Mouse (Mus musculus) embryonic facial prominence, embryonic 12.5 days (tissue): Measurements from ENCODE around the gene Pcna. TPM values are rescaled to one million over a fixed set of nuclear protein-coding genes. Genes with fewer than 3 reads are reported as not detected.

Experiments
- ATAC-seq: fragments of 200-750 bp; cut with Nextera tagmentation; 2 replicates; pipeline ENCODE4 v1.8.0; 2017; ENCODE audit not compliant: insufficient number of reproducible peaks, insufficient read depth, low FRiP score, low TSS enrichment
- H3K27ac ChIP-seq: fragments of 300-500 bp; sonication (generic); 2 replicates; pipeline ENCODE4 v1.5.1; 2016; ENCODE audit warnings: mild to moderate bottlenecking
- H3K27me3 ChIP-seq: fragments of 300-500 bp; sonication (generic); 2 replicates; pipeline ENCODE4 v1.6.1; 2016; ENCODE audit warnings: mild to moderate bottlenecking, moderate library complexity
- H3K36me3 ChIP-seq: fragments of 300-500 bp; sonication (generic); 2 replicates; pipeline ENCODE4 v1.6.1; 2016; ENCODE audit warnings: mild to moderate bottlenecking
- H3K4me1 ChIP-seq: fragments of 300-500 bp; sonication (generic); 2 replicates; pipeline ENCODE4 v1.6.1; 2016
- H3K4me2 ChIP-seq: fragments of 300-500 bp; sonication (generic); replicated peaks from 2 replicates; pipeline ENCODE4 v1.6.1; 2016; ENCODE audit warnings: mild to moderate bottlenecking, moderate library complexity
- H3K4me3 ChIP-seq: fragments of 300-500 bp; sonication (generic); 2 replicates; pipeline ENCODE4 v1.5.1; 2016; ENCODE audit warnings: mild to moderate bottlenecking
- H3K9ac ChIP-seq: fragments of 300-500 bp; sonication (generic); 2 replicates; pipeline ENCODE4 v1.6.1; 2016; ENCODE audit warnings: mild to moderate bottlenecking, moderate library complexity
- H3K9me3 ChIP-seq: fragments of 300-500 bp; sonication (generic); 2 replicates; pipeline ENCODE4 v1.6.1; 2016; ENCODE audit warnings: mild to moderate bottlenecking, moderate library complexity
- WGBS: fragments of 180-500 bp; shearing (Covaris S2); methylation state at CpG from one replicate; pipeline ENCODE4 v1.1.7; 2016; 5-methylcytosine and 5-hydroxymethylcytosine counted together
- polyA plus RNA-seq: library from polyadenylated mRNA; unstranded; fragments of >200 nt; fragmentation: Nextera tagmentation; extraction: Ambion mirVana; gene quantifications from 2 replicates; pipeline ENCODE4 v1.2.1, GENCODE M21; 2016

Gene Pcna
- polyA plus RNA-seq, 1 experiment from 2014 or later = 261 TPM

- WGBS = 61% methylated on average over 6 of the region's 6 CpGs
- H3K9me3 ChIP-seq = no peaks in the 10 kb centered on the region
- ATAC-seq = no peak
These were observed 19.7 kb upstream of the Pcna start for GRCm38 (mm10) chr2:132272694-132273389.

GRCm38 (mm10) chr2:132270331-132270951, 17.3 kb upstream of the Pcna start:
- H3K27me3 ChIP-seq = no peaks in the 10 kb centered on the region
- H3K4me3 ChIP-seq = no peak overlapping the region
- H3K9me3 ChIP-seq = no peaks in the 10 kb centered on the region
- H3K9ac ChIP-seq = no peak overlapping the region
- H3K4me1 ChIP-seq = 0 out of 2 replicates have a peak, but pooled peaks cover 3% of the 10 kb centered on the region
- no peak overlapping the region for H3K27ac ChIP-seq
- H3K36me3 ChIP-seq = 0 out of 2 replicates have a peak, but pooled peaks cover under 1% of the 10 kb centered on the region
- WGBS = 91% methylated on average over 2 of the region's 2 CpGs
- ATAC-seq = no peak; the same call in 1 of the 2 replicates
- no peak overlapping the region for H3K4me2 ChIP-seq

More at GRCm38 (mm10) chr2:132272694-132273389, 19.7 kb upstream of the Pcna start:
- H3K27me3 ChIP-seq = no peaks in the 10 kb centered on the region
- 0 out of 2 replicates have a peak, but pooled peaks cover 3% of the 10 kb centered on the region for H3K4me1 ChIP-seq
- no peak overlapping the region for H3K27ac ChIP-seq
- H3K36me3 ChIP-seq = 0 out of 2 replicates have a peak, but pooled peaks cover 2% of the 10 kb centered on the region
- no peak overlapping the region for H3K4me3 ChIP-seq
- no peak overlapping the region for H3K9ac ChIP-seq
- H3K4me2 ChIP-seq = no peak overlapping the region

GRCm38 (mm10) chr2:132269217-132269616, 16.1 kb upstream of the Pcna start:
- Histone ChIP-seq H3K9ac (no peak overlapping the region), H3K27ac (no peak overlapping the region), H3K36me3 (no peaks in the 10 kb centered on the region), H3K4me3 (no peak overlapping the region), H3K9me3 (no peaks in the 10 kb centered on the region), H3K4me1 (peaks cover 8% of the 10 kb centered on the region), H3K27me3 (no peaks in the 10 kb centered on the region), H3K4me2 (no peak overlapping the region)
- 86% methylated on average over 3 of the region's 3 CpGs for WGBS
- no peak for ATAC-seq

- Histone ChIP-seq H3K9ac (no peak overlapping the region), H3K4me3 (no peak overlapping the region), H3K4me1 (peaks cover 8% of the 10 kb centered on the region), H3K36me3 (no peaks in the 10 kb centered on the region), H3K27ac (no peak overlapping the region), H3K9me3 (no peaks in the 10 kb centered on the region), H3K27me3 (no peaks in the 10 kb centered on the region), H3K4me2 (no peak overlapping the region)
- ATAC-seq = no peak
- WGBS = 94% methylated on average over 3 of the region's 3 CpGs
These were observed 13.0 kb upstream of the Pcna start for GRCm38 (mm10) chr2:132266086-132266485.

- no peak overlapping the region for H3K9ac ChIP-seq
- no peak overlapping the region for H3K27ac ChIP-seq
- no peak overlapping the region for H3K4me3 ChIP-seq
- no peaks in the 10 kb centered on the region for H3K9me3 ChIP-seq
- 85% methylated on average over 9 of the region's 9 CpGs for WGBS
- no peak for ATAC-seq
- H3K27me3 ChIP-seq = no peaks in the 10 kb centered on the region
- H3K4me1 ChIP-seq = peaks cover 8% of the 10 kb centered on the region
- H3K4me2 ChIP-seq = no peak overlapping the region
- no peaks in the 10 kb centered on the region for H3K36me3 ChIP-seq
These were observed 12.1 kb upstream of the Pcna start for GRCm38 (mm10) chr2:132265196-132265595.

GRCm38 (mm10) chr2:132264266-132264710, 11.2 kb upstream of the Pcna start:
- no peaks in the 10 kb centered on the region for H3K9me3 ChIP-seq
- peak overlapping the region; percentile 91 for H3K4me3 ChIP-seq
- H3K4me1 ChIP-seq = peaks cover 8% of the 10 kb centered on the region
- 16% methylated on average over 6 of the region's 6 CpGs for WGBS
- H3K9ac ChIP-seq = peak overlapping the region; percentile 94; the same call in 1 of the 2 replicates
- no peak for ATAC-seq
- no peaks in the 10 kb centered on the region for H3K27me3 ChIP-seq
- H3K27ac ChIP-seq = no peak overlapping the region
- H3K4me2 ChIP-seq = peak overlapping the region; percentile 72
- H3K36me3 ChIP-seq = no peaks in the 10 kb centered on the region

- peak; percentile 62; the same call in 1 of the 2 replicates for ATAC-seq
- Histone ChIP-seq H3K9ac (peak overlapping the region; percentile 94), H3K9me3 (no peaks in the 10 kb centered on the region), H3K4me3 (peak overlapping the region; percentile 91), H3K27ac (peak overlapping the region; percentile 72), H3K4me1 (peaks cover 8% of the 10 kb centered on the region), H3K36me3 (no peaks in the 10 kb centered on the region), H3K27me3 (no peaks in the 10 kb centered on the region), H3K4me2 (peak overlapping the region; percentile 72)
- WGBS = 1% methylated on average over 42 of the region's 47 CpGs
These were observed 10.5 kb upstream of the Pcna start for GRCm38 (mm10) chr2:132263421-132264265.

- H3K9me3 ChIP-seq = no peaks in the 10 kb centered on the region
- H3K27me3 ChIP-seq = no peaks in the 10 kb centered on the region
- peak within 1 kb of the TSS; percentile 91 for H3K4me3 ChIP-seq
- peak within 1 kb of the TSS; percentile 72 for H3K4me2 ChIP-seq
- no peaks in the 10 kb centered on the region for H3K36me3 ChIP-seq
- peak within 1 kb of the TSS; percentile 72 for H3K27ac ChIP-seq
- peak within 1 kb of the TSS; percentile 94 for H3K9ac ChIP-seq
- H3K4me1 ChIP-seq = peaks cover 8% of the 10 kb centered on the region
- under 1% methylated on average over 49 of the region's 49 CpGs for WGBS
- peak; percentile 98 for ATAC-seq
These were observed 9.8 kb upstream of the Pcna start, which contains the start of gene Cds2 for GRCm38 (mm10) chr2:132262879-132263398. TSS of gene Cds2 (plus strand) at chr2:132263148.

- Histone ChIP-seq H3K27ac (no peak overlapping the region), H3K36me3 (no peaks in the 10 kb centered on the region), H3K4me1 (peaks cover 8% of the 10 kb centered on the region), H3K9ac (no peak overlapping the region), H3K27me3 (no peaks in the 10 kb centered on the region), H3K4me2 (no peak overlapping the region), H3K9me3 (no peaks in the 10 kb centered on the region), H3K4me3 (no peak overlapping the region)
- 77% methylated on average over 6 of the region's 6 CpGs for WGBS
- no peak for ATAC-seq
These were observed 9.1 kb upstream of the Pcna start for GRCm38 (mm10) chr2:132262175-132262574.

- Histone ChIP-seq H3K27me3 (no peaks in the 10 kb centered on the region), H3K9me3 (no peaks in the 10 kb centered on the region), H3K4me2 (no peak overlapping the region), H3K4me3 (no peak overlapping the region), H3K27ac (no peak overlapping the region), H3K9ac (no peak overlapping the region), H3K36me3 (no peaks in the 10 kb centered on the region), H3K4me1 (peaks cover 8% of the 10 kb centered on the region)
- ATAC-seq = no peak
- 96% methylated on average over 3 of the region's 3 CpGs for WGBS
These were observed 7.5 kb upstream of the Pcna start for GRCm38 (mm10) chr2:132260601-132261000.

GRCm38 (mm10) chr2:132257350-132258068, 4.4 kb upstream of the Pcna start:
- Histone ChIP-seq H3K4me3 (no peak overlapping the region), H3K36me3 (no peaks in the 10 kb centered on the region), H3K9me3 (no peaks in the 10 kb centered on the region), H3K4me2 (no peak overlapping the region), H3K27ac (no peak overlapping the region), H3K27me3 (no peaks in the 10 kb centered on the region), H3K9ac (no peak overlapping the region), H3K4me1 (no peaks in the 10 kb centered on the region)
- WGBS = 90% methylated on average over 6 of the region's 6 CpGs
- no peak for ATAC-seq
